34 mouse cellular contexts compared by ENCODE assay signal in genomic region chr11:5882518-5882917, GRCm38 (mm10). TPM values are rescaled to one million over a fixed set of nuclear protein-coding genes. Genes with fewer than 3 reads are reported as not detected.
DNase-seq lines count a peak whose midpoint lies in the region; ATAC-seq and TF ChIP-seq lines count a peak whose summit lies in the region.
"Had no signal": no experiment of that assay in that cellular context is flagged by ENCODE, and none has a peak within 500 bp of the region (broad histone marks: within the 10 kb centered on the region; RNA-seq: fewer than 3 reads in every experiment).

No protein-coding gene starts in this region.

- TF ChIP-seq EP300 in CH12.LX (IDR thresholded peaks at IDR 0.05; ENCODE audit: low read length) = no peak

- no peak for TF ChIP-seq RAD21 in CH12.LX (IDR thresholded peaks at IDR 0.05; ENCODE audit: low read depth, low read length)

- ATAC-seq in heart, embryonic 15.5 days (replicated peaks; ENCODE audit: insufficient number of reproducible peaks, insufficient read depth, low FRiP score, low read depth) = no peak
- ATAC-seq: forebrain, embryonic 15.5 days; hindbrain, postnatal 0 days; intestine, embryonic 16.5 days had no signal

- H3K4me3 ChIP-seq in heart, embryonic 15.5 days = no peak overlapping the region
- H3K4me3 ChIP-seq in CH12.LX (replicated peaks in 1 of 3; ENCODE audit: low read depth in 2 of 3, low read length in 2 of 3, poor library complexity in 1 of 3) = no peak overlapping the region
- H3K4me3 ChIP-seq: forebrain, embryonic 15.5 days; heart, embryonic 13.5 days; hindbrain, embryonic 12.5 days; limb, embryonic 12.5 days; lung, embryonic 15.5 days had no signal

- intact Hi-C loops in heart, postnatal 25 days (cut with DNase I) = loop anchor here (5.0 kb wide), 1 partner anchor 70 kb away; the partner anchor contains the start of gene Gck

- no peaks in the 10 kb centered on the region for H3K36me3 ChIP-seq in heart, embryonic 15.5 days
- no peaks in the 10 kb centered on the region for H3K36me3 ChIP-seq in CH12.LX (replicated peaks in 1 of 2; ENCODE audit: control insufficient read depth in 1 of 2, insufficient read depth in 1 of 2, low read length in 1 of 2)
- H3K36me3 ChIP-seq: forebrain, embryonic 15.5 days; heart, embryonic 13.5 days; hindbrain, embryonic 12.5 days; limb, embryonic 12.5 days; lung, embryonic 15.5 days had no signal

- DNase-seq in heart, postnatal 25 days (ENCODE audit: low spot score) = no peak
- DNase-seq in 416B (ENCODE audit: low read depth) (peak; percentile 78), CH12.LX (ENCODE audit: extremely low read depth) (no peak)
- peak; percentile 34 for DNase-seq in induced T-regulatory cell, adult 2 months (ENCODE audit: low read depth)
- DNase-seq in retina, postnatal 1 day = no peak
- no peak for DNase-seq in cerebellum, postnatal 14 days
- no peak for DNase-seq in gastrocnemius, adult 8-10 months (ENCODE audit: low spot score in 2 of 2)
- DNase-seq: adrenal gland, adult 2 months; adrenal gland, postnatal 36 days; cerebellum, adult 2 months; cerebellum, postnatal 25 days; gastrocnemius, postnatal 10 days; heart, adult 18-20 months; heart, postnatal 36 days; kidney, adult 9 months; kidney, postnatal 10 days; layer of hippocampus, adult 9-11 months; lung, postnatal 4 days; midbrain, embryonic 14.5 days; right cerebral cortex, adult 18-20 months; right cerebral cortex, postnatal 4 days had no signal

- TF ChIP-seq CTCF in CH12.LX (conservative IDR thresholded peaks at IDR 0.05 in 1 of 2, IDR thresholded peaks at IDR 0.05 in 1 of 2; ENCODE audit: low read depth in 2 of 2, low read length in 2 of 2) = no peak

- TF ChIP-seq POLR2A in CH12.LX (IDR thresholded peaks at IDR 0.05; ENCODE audit: low read depth, low read length) = no peak

- H3K9me3 ChIP-seq in heart, embryonic 15.5 days (replicated peaks) = no peaks in the 10 kb centered on the region
- H3K9me3 ChIP-seq in CH12.LX (replicated peaks; ENCODE audit: low read length) = peaks cover 2% of the 10 kb centered on the region
- H3K9me3 ChIP-seq: forebrain, embryonic 15.5 days; hindbrain, embryonic 12.5 days; limb, embryonic 12.5 days; lung, embryonic 15.5 days had no signal

- H3K4me2 ChIP-seq in heart, embryonic 15.5 days = no peak overlapping the region
- no peak overlapping the region for H3K4me2 ChIP-seq in CH12.LX (ENCODE audit: insufficient read depth, low read depth, poor library complexity, severe bottlenecking)
- H3K4me2 ChIP-seq: forebrain, embryonic 15.5 days; heart, embryonic 13.5 days; hindbrain, embryonic 12.5 days; limb, embryonic 12.5 days; liver, embryonic 11.5 days; lung, embryonic 15.5 days had no signal

- WGBS in heart, embryonic 15.5 days = 49% methylated on average over 8 of the region's 8 CpGs

- H3K4me1 ChIP-seq in heart, embryonic 15.5 days (replicated peaks) = peaks cover 23% of the 10 kb centered on the region
- H3K4me1 ChIP-seq in CH12.LX (ENCODE audit: control insufficient read depth in 1 of 2, insufficient read depth in 2 of 2) = peaks cover 6 to 24% of the 10 kb centered on the region in 2 experiments

- dilution Hi-C loops in CH12.LX (cut with MboI; ENCODE audit: extremely low pct_ligation_motif_present, extremely low pct_unique_long_range_greater_than_20kb, low sequenced_read_pairs) = no loop called here

- in situ Hi-C loops in CH12.LX (cut with MboI; ENCODE audit: low pct_ligation_motif_present, low pct_unique_long_range_greater_than_20kb, low sequenced_read_pairs) = no loop called here

- peaks cover 4% of the 10 kb centered on the region for H3K79me2 ChIP-seq in CH12.LX (replicated peaks; ENCODE audit: control insufficient read depth, extremely low read depth, insufficient read depth, poor library complexity, severe bottlenecking)

- no peak overlapping the region for H3K9ac ChIP-seq in heart, embryonic 15.5 days
- no peak overlapping the region for H3K9ac ChIP-seq in CH12.LX (ENCODE audit: insufficient read depth, low read depth)
- H3K9ac ChIP-seq: forebrain, embryonic 15.5 days; heart, embryonic 13.5 days; hindbrain, embryonic 12.5 days; limb, embryonic 12.5 days; lung, embryonic 15.5 days had no signal

- H3K27me3 ChIP-seq in heart, embryonic 15.5 days = no peaks in the 10 kb centered on the region
- no peaks in the 10 kb centered on the region for H3K27me3 ChIP-seq in CH12.LX (replicated peaks)
- H3K27me3 ChIP-seq: forebrain, embryonic 15.5 days; heart, embryonic 13.5 days; hindbrain, embryonic 12.5 days; limb, embryonic 12.5 days; lung, embryonic 15.5 days had no signal

- H3K27ac ChIP-seq in heart, embryonic 15.5 days = peak overlapping the region; percentile 2; the same call in 1 of the 2 replicates
- H3K27ac ChIP-seq in CH12.LX (ENCODE audit: insufficient read depth, low read depth) = no peak overlapping the region
- H3K27ac ChIP-seq: forebrain, embryonic 15.5 days; heart, embryonic 13.5 days; hindbrain, embryonic 12.5 days; hindbrain, postnatal 0 days; limb, embryonic 12.5 days; lung, embryonic 15.5 days had no signal

TF ChIP-seq in CH12.LX, 34 proteins besides CTCF, POLR2A, EP300 and RAD21:
- TF ChIP-seq BHLHE40 (IDR thresholded peaks at IDR 0.05; ENCODE audit: low read depth, low read length) = peak; percentile 31; the same call in 1 of the 2 replicates
- peak; percentile 35; the same call in 1 of the 2 replicates for TF ChIP-seq MAX (IDR thresholded peaks at IDR 0.05; ENCODE audit: low read length)
- no peak for TF ChIP-seq ETS1 (conservative IDR thresholded peaks at IDR 0.05; ENCODE audit: low read depth, low read length)
- TF ChIP-seq JUN (IDR thresholded peaks at IDR 0.05; ENCODE audit: insufficient read depth, low read depth, low read length) = no peak
- TF ChIP-seq MYC (IDR thresholded peaks at IDR 0.05; ENCODE audit: low read depth, low read length) = no peak; the same call in 1 of the 2 replicates
- TF ChIP-seq ELF1 (IDR thresholded peaks at IDR 0.05; ENCODE audit: low read depth, low read length) = peak; percentile 52; the same call in 1 of the 2 replicates
- TF ChIP-seq MAZ (IDR thresholded peaks at IDR 0.05; ENCODE audit: low read depth, low read length) = no peak
- TF ChIP-seq RCOR1 (conservative IDR thresholded peaks at IDR 0.05; ENCODE audit: low read depth, low read length) = no peak
- TF ChIP-seq UBTF (IDR thresholded peaks at IDR 0.05; ENCODE audit: low read depth, low read length) = no peak
- TF ChIP-seq NRF1 (IDR thresholded peaks at IDR 0.05; ENCODE audit: low read depth, low read length) = no peak
- no peak for TF ChIP-seq MAFK (IDR thresholded peaks at IDR 0.05; ENCODE audit: insufficient replicate concordance, low read length)
- peak; percentile 44; the same call in 1 of the 2 replicates for TF ChIP-seq JUND (conservative IDR thresholded peaks at IDR 0.05; ENCODE audit: low read depth, low read length)
- peak; percentile 37; the same call in 1 of the 2 replicates for TF ChIP-seq MEF2A (IDR thresholded peaks at IDR 0.05; ENCODE audit: borderline replicate concordance, low read depth, low read length)
- no peak for TF ChIP-seq POLR2AphosphoS2 (IDR thresholded peaks at IDR 0.05; ENCODE audit: low read depth, low read length)
- no peak for TF ChIP-seq IRF4 (IDR thresholded peaks at IDR 0.05; ENCODE audit: low read depth, low read length)
- TF ChIP-seq KAT2A (IDR thresholded peaks at IDR 0.05; ENCODE audit: insufficient replicate concordance, low read length) = no peak
- no peak for TF ChIP-seq ZC3H11A (IDR thresholded peaks at IDR 0.05; ENCODE audit: low read depth, low read length)
- no peak for TF ChIP-seq TCF12 (IDR thresholded peaks at IDR 0.05; ENCODE audit: low read depth, low read length)
- no peak for TF ChIP-seq SIN3A (IDR thresholded peaks at IDR 0.05; ENCODE audit: low read length)
- no peak for TF ChIP-seq HCFC1 (IDR thresholded peaks at IDR 0.05; ENCODE audit: low read depth, low read length)

RNA-seq across cellular contexts. Expression of gene Pold2, which starts 4.4 kb away (rescaled TPM):
- 96.4 and 112 TPM in 2 replicates for polyA plus RNA-seq in heart, embryonic 15.5 days (2015; fragmentation: Nextera tagmentation; extraction: Ambion mirVana)
- 10 to 100 TPM; 29.2 to 33.2 TPM for total RNA-seq in heart, postnatal 25 days (2021)
- 285 and 330 TPM in 2 replicates for total RNA-seq in CH12.LX (2012; rRNA removed)
- 120 and 136 TPM in 2 replicates for total RNA-seq in CH12.LX (2014; rRNA removed)
- 205 and 218 TPM in 2 replicates for polyA plus RNA-seq in CH12.LX (2012; ENCODE audit: insufficient read length, low read depth)
- total RNA-seq in gastrocnemius, adult 8-10 months (2022) = 10 to 100 TPM; 44.6 to 47.3 (median 47.0) TPM

RNA-seq across cellular contexts. Expression of gene Myl7, which starts 16.1 kb away (rescaled TPM):
- 3,544 and 4,168 TPM in 2 replicates for polyA plus RNA-seq in heart, embryonic 15.5 days (2015; fragmentation: Nextera tagmentation; extraction: Ambion mirVana)
- total RNA-seq in heart, postnatal 25 days (2021) = 100 to 1,000 TPM; 742 to 813 TPM
- total RNA-seq in CH12.LX (2012; rRNA removed) (0.42 TPM in 1 of 2 replicates, not detected in the other), CH12.LX (2014; rRNA removed) (not detected in 2 replicates)
- polyA plus RNA-seq in CH12.LX (2012; ENCODE audit: insufficient read length, low read depth) = 0.44 TPM in 1 of 2 replicates, not detected in the other
- not detected for total RNA-seq in gastrocnemius, adult 8-10 months (2022)
- total RNA-seq: adrenal gland, adult 2 months; adrenal gland, postnatal 36 days; gastrocnemius, postnatal 10 days; hindbrain, postnatal 0 days; left cerebral cortex, postnatal 10 days; neutrophil, adult 5-6 weeks had no signal
- polyA plus RNA-seq: C2C12; cerebellum, adult 2 months; frontal cortex, adult 2 months; hindbrain, postnatal 0 days; midbrain, embryonic 14.5 days had no signal

RNA-seq across cellular contexts. Expression of gene Aebp1, which starts 20.8 kb away (rescaled TPM):
- polyA plus RNA-seq in heart, embryonic 15.5 days (2015; fragmentation: Nextera tagmentation; extraction: Ambion mirVana) = 31.7 and 43.7 TPM in 2 replicates
- total RNA-seq in heart, postnatal 25 days (2021) = 10 to 100 TPM; 18.5 to 23.3 TPM
- total RNA-seq in CH12.LX (2012; rRNA removed) = 0.17 and 0.34 TPM in 2 replicates
- total RNA-seq in CH12.LX (2014; rRNA removed) = not detected in 2 replicates
- polyA plus RNA-seq in CH12.LX (2012; ENCODE audit: insufficient read length, low read depth) = 0.87 and 1.4 TPM in 2 replicates
- 10 to 100 TPM; 50.7 to 96.4 (median 75.2) TPM for total RNA-seq in gastrocnemius, adult 8-10 months (2022)
- total RNA-seq: neutrophil, adult 5-6 weeks had no signal

RNA-seq across cellular contexts. Expression of gene Polm, which starts 44.7 kb away (rescaled TPM):
- 6.0 and 7.6 TPM in 2 replicates for polyA plus RNA-seq in heart, embryonic 15.5 days (2015; fragmentation: Nextera tagmentation; extraction: Ambion mirVana)
- total RNA-seq in heart, postnatal 25 days (2021) = 1 to 10 TPM; 3.0 to 3.6 TPM
- 7.7 and 9.7 TPM in 2 replicates for total RNA-seq in CH12.LX (2012; rRNA removed)
- total RNA-seq in CH12.LX (2014; rRNA removed) = 1.00 and 1.9 TPM in 2 replicates
- polyA plus RNA-seq in CH12.LX (2012; ENCODE audit: insufficient read length, low read depth) = 4.1 TPM in 2 replicates
- total RNA-seq in gastrocnemius, adult 8-10 months (2022) = 1 to 10 TPM; 1.6 to 2.5 (median 2.0) TPM

Comparison
In these comparisons a context has a peak if more than half of its experiments do, and no peak if none do; other contexts are left out.
1. DNase-seq: peak in 416B (single experiment) and induced T-regulatory cell, adult 2 months (single experiment); none in heart, postnatal 25 days (single experiment), CH12.LX (single experiment), retina, postnatal 1 day (single experiment), cerebellum, postnatal 14 days (0 of 2) and gastrocnemius, adult 8-10 months (0 of 2).
2. RNA of gene Myl7, which starts 16.1 kb away (total RNA-seq): 742 to 813 TPM in heart, postnatal 25 days; 0.42 TPM in CH12.LX and not detected in gastrocnemius, adult 8-10 months; every median in the first group is over 100 times any median in the second.
3. RNA of gene Aebp1, which starts 20.8 kb away (total RNA-seq): 50.7 to 96.4 TPM in gastrocnemius, adult 8-10 months and 18.5 to 23.3 TPM in heart, postnatal 25 days; 0.17 to 0.34 TPM in CH12.LX; every median in the first group is over 10 times any median in the second.